Mouse (Mus musculus): ENCODE data around the gene Them7. TPM values are rescaled to one million over a fixed set of nuclear protein-coding genes. Genes with fewer than 3 reads are reported as not detected.

Them7 gene
- polyA plus RNA-seq, 1 experiment from 2014 or later, result 0.21 TPM

- H3K9ac ChIP-seq, result no peak overlapping the region
- H3K36me3 ChIP-seq, result no peaks in the 10 kb centered on the region
- no peak for ATAC-seq (ENCODE audit: insufficient number of reproducible peaks, insufficient read depth, low FRiP score, low TSS enrichment, low read depth)
- H3K4me2 ChIP-seq, result no peak overlapping the region
- H3K9me3 ChIP-seq, result no peaks in the 10 kb centered on the region
- no peak overlapping the region for H3K27ac ChIP-seq
- H3K4me3 ChIP-seq, result no peak overlapping the region
- peaks cover 6% of the 10 kb centered on the region; the same call in 1 of the 2 replicates for H3K27me3 ChIP-seq
- 90% methylated on average over 11 of the region's 11 CpGs for WGBS
- no peaks in the 10 kb centered on the region for H3K4me1 ChIP-seq
Measured at GRCm38 (mm10) chr2:105261335-105261734, 37.2 kb downstream of the Them7 start.

- no peak overlapping the region for H3K4me3 ChIP-seq
- 26% methylated on average over 2 of the region's 2 CpGs for WGBS
- no peak overlapping the region for H3K9ac ChIP-seq
- H3K27ac ChIP-seq, result no peak overlapping the region
- H3K4me2 ChIP-seq, result no peak overlapping the region
- H3K36me3 ChIP-seq, result no peaks in the 10 kb centered on the region
- H3K27me3 ChIP-seq, result peaks cover 6% of the 10 kb centered on the region; the same call in 1 of the 2 replicates
- H3K9me3 ChIP-seq, result no peaks in the 10 kb centered on the region
- ATAC-seq (ENCODE audit: insufficient number of reproducible peaks, insufficient read depth, low FRiP score, low TSS enrichment, low read depth), result no peak
- H3K4me1 ChIP-seq, result no peaks in the 10 kb centered on the region
Measured at GRCm38 (mm10) chr2:105263219-105263618, 39.1 kb downstream of the Them7 start.

GRCm38 (mm10) chr2:105282407-105283077 is 58.4 kb downstream of the Them7 start:
- 38% methylated on average over 6 of the region's 6 CpGs for WGBS
- Histone ChIP-seq H3K9ac (no peak overlapping the region), H3K27me3 (no peaks in the 10 kb centered on the region), H3K36me3 (no peaks in the 10 kb centered on the region), H3K9me3 (no peaks in the 10 kb centered on the region), H3K4me3 (no peak overlapping the region), H3K4me1 (no peaks in the 10 kb centered on the region), H3K27ac (no peak overlapping the region), H3K4me2 (no peak overlapping the region)
- ATAC-seq (ENCODE audit: insufficient number of reproducible peaks, insufficient read depth, low FRiP score, low TSS enrichment, low read depth), result no peak

GRCm38 (mm10) chr2:105283811-105284210 is 59.7 kb downstream of the Them7 start:
- no peak overlapping the region for H3K9ac ChIP-seq
- no peaks in the 10 kb centered on the region for H3K36me3 ChIP-seq
- H3K9me3 ChIP-seq, result no peaks in the 10 kb centered on the region
- no peak overlapping the region for H3K4me2 ChIP-seq
- no peak overlapping the region for H3K4me3 ChIP-seq
- H3K27ac ChIP-seq, result no peak overlapping the region
- no peaks in the 10 kb centered on the region for H3K4me1 ChIP-seq
- ATAC-seq (ENCODE audit: insufficient number of reproducible peaks, insufficient read depth, low FRiP score, low TSS enrichment, low read depth), result no peak
- H3K27me3 ChIP-seq, result no peaks in the 10 kb centered on the region

- WGBS, result 72% methylated on average over 4 of the region's 4 CpGs
- no peak overlapping the region for H3K4me2 ChIP-seq
- no peaks in the 10 kb centered on the region for H3K4me1 ChIP-seq
- no peak for ATAC-seq (ENCODE audit: insufficient number of reproducible peaks, insufficient read depth, low FRiP score, low TSS enrichment, low read depth)
- H3K4me3 ChIP-seq, result no peak overlapping the region
- no peaks in the 10 kb centered on the region for H3K9me3 ChIP-seq
- no peak overlapping the region for H3K9ac ChIP-seq
- H3K36me3 ChIP-seq, result no peaks in the 10 kb centered on the region
- H3K27me3 ChIP-seq, result no peaks in the 10 kb centered on the region
- H3K27ac ChIP-seq, result no peak overlapping the region
Measured at GRCm38 (mm10) chr2:105284855-105285254, 60.7 kb downstream of the Them7 start.

- no peak for ATAC-seq (ENCODE audit: insufficient number of reproducible peaks, insufficient read depth, low FRiP score, low TSS enrichment, low read depth)
- 57% methylated on average over 1 of the region's 1 CpGs for WGBS
- peaks cover 7% of the 10 kb centered on the region; the same call in 1 of the 2 replicates for H3K9me3 ChIP-seq
- H3K4me1 ChIP-seq, result 0 out of 2 replicates have a peak, but pooled peaks cover 4% of the 10 kb centered on the region
- no peak overlapping the region for H3K4me3 ChIP-seq
- peaks cover 21% of the 10 kb centered on the region for H3K27me3 ChIP-seq
- no peak overlapping the region for H3K27ac ChIP-seq
- H3K36me3 ChIP-seq, result no peaks in the 10 kb centered on the region
- H3K9ac ChIP-seq, result no peak overlapping the region
- H3K4me2 ChIP-seq, result no peak overlapping the region
Measured at GRCm38 (mm10) chr2:105295823-105296222, 71.7 kb downstream of the Them7 start.

- WGBS, result 97% methylated on average over 1 of the region's 1 CpGs
- peaks cover 7% of the 10 kb centered on the region; the same call in 1 of the 2 replicates for H3K9me3 ChIP-seq
- H3K4me3 ChIP-seq, result no peak overlapping the region
- peaks cover 9% of the 10 kb centered on the region; the same call in 1 of the 2 replicates for H3K4me1 ChIP-seq
- H3K9ac ChIP-seq, result no peak overlapping the region
- no peak overlapping the region for H3K4me2 ChIP-seq
- H3K27me3 ChIP-seq, result peaks cover 36% of the 10 kb centered on the region
- ATAC-seq (ENCODE audit: insufficient number of reproducible peaks, insufficient read depth, low FRiP score, low TSS enrichment, low read depth), result no peak
- H3K36me3 ChIP-seq, result no peaks in the 10 kb centered on the region
- no peak overlapping the region for H3K27ac ChIP-seq
Measured at GRCm38 (mm10) chr2:105298888-105299287, 74.8 kb downstream of the Them7 start.

- no peak for ATAC-seq (ENCODE audit: insufficient number of reproducible peaks, insufficient read depth, low FRiP score, low TSS enrichment, low read depth)
- Histone ChIP-seq H3K4me3 (no peak overlapping the region), H3K9me3 (peaks cover 7% of the 10 kb centered on the region; the same call in 1 of the 2 replicates), H3K27ac (no peak overlapping the region), H3K9ac (no peak overlapping the region), H3K36me3 (no peaks in the 10 kb centered on the region), H3K4me2 (no peak overlapping the region), H3K27me3 (peaks cover 40% of the 10 kb centered on the region), H3K4me1 (peaks cover 9% of the 10 kb centered on the region; the same call in 1 of the 2 replicates)
- WGBS, result 82% methylated on average over 8 of the region's 8 CpGs
Measured at GRCm38 (mm10) chr2:105301082-105301481, 77.0 kb downstream of the Them7 start.

- no peak for ATAC-seq (ENCODE audit: insufficient number of reproducible peaks, insufficient read depth, low FRiP score, low TSS enrichment, low read depth)
- Histone ChIP-seq H3K4me3 (no peak overlapping the region), H3K36me3 (no peaks in the 10 kb centered on the region), H3K27ac (no peak overlapping the region), H3K4me1 (peaks cover 9% of the 10 kb centered on the region; the same call in 1 of the 2 replicates), H3K4me2 (no peak overlapping the region), H3K27me3 (peaks cover 40% of the 10 kb centered on the region), H3K9me3 (peaks cover 7% of the 10 kb centered on the region; the same call in 1 of the 2 replicates), H3K9ac (no peak overlapping the region)
- 36% methylated on average over 10 of the region's 10 CpGs for WGBS
Measured at GRCm38 (mm10) chr2:105301531-105301930, 77.4 kb downstream of the Them7 start.

GRCm38 (mm10) chr2:105303962-105304514 is 79.9 kb downstream of the Them7 start:
- peaks cover 5% of the 10 kb centered on the region; the same call in 1 of the 2 replicates for H3K9me3 ChIP-seq
- no peak for ATAC-seq (ENCODE audit: insufficient number of reproducible peaks, insufficient read depth, low FRiP score, low TSS enrichment, low read depth)
- WGBS, result 50% methylated on average over 6 of the region's 6 CpGs
- H3K4me2 ChIP-seq, result no peak overlapping the region
- no peaks in the 10 kb centered on the region for H3K36me3 ChIP-seq
- H3K27me3 ChIP-seq, result peaks cover 51% of the 10 kb centered on the region
- no peak overlapping the region for H3K4me3 ChIP-seq
- no peak overlapping the region for H3K9ac ChIP-seq
- no peak overlapping the region for H3K27ac ChIP-seq
- peaks cover 9% of the 10 kb centered on the region; the same call in 1 of the 2 replicates for H3K4me1 ChIP-seq

GRCm38 (mm10) chr2:105305876-105306275 is 81.8 kb downstream of the Them7 start:
- peaks cover 4% of the 10 kb centered on the region; the same call in 1 of the 2 replicates for H3K4me1 ChIP-seq
- H3K36me3 ChIP-seq, result no peaks in the 10 kb centered on the region
- no peak for ATAC-seq (ENCODE audit: insufficient number of reproducible peaks, insufficient read depth, low FRiP score, low TSS enrichment, low read depth)
- H3K27me3 ChIP-seq, result peaks cover 57% of the 10 kb centered on the region
- no peak overlapping the region for H3K9ac ChIP-seq
- no peak overlapping the region for H3K4me3 ChIP-seq
- no peak overlapping the region for H3K4me2 ChIP-seq
- no peaks in the 10 kb centered on the region for H3K9me3 ChIP-seq
- WGBS, result 79% methylated on average over 6 of the region's 6 CpGs
- H3K27ac ChIP-seq, result no peak overlapping the region

GRCm38 (mm10) chr2:105311414-105311813 is 87.3 kb downstream of the Them7 start:
- no peaks in the 10 kb centered on the region for H3K36me3 ChIP-seq
- peaks cover 7% of the 10 kb centered on the region for H3K4me1 ChIP-seq
- H3K9me3 ChIP-seq, result no peaks in the 10 kb centered on the region
- peaks cover 60% of the 10 kb centered on the region for H3K27me3 ChIP-seq
- no peak overlapping the region for H3K27ac ChIP-seq
- H3K4me3 ChIP-seq, result no peak overlapping the region
- no peak for ATAC-seq (ENCODE audit: insufficient number of reproducible peaks, insufficient read depth, low FRiP score, low TSS enrichment, low read depth)
- WGBS, result 45% methylated on average over 13 of the region's 13 CpGs
- peak overlapping the region; percentile 14; the same call in 1 of the 2 replicates for H3K4me2 ChIP-seq
- no peak overlapping the region for H3K9ac ChIP-seq
